Mouse (Mus musculus): ENCODE data around the gene Gm17416.

The Gm17416 gene

GRCm38 (mm10) chr2:152569038-152569437 is at the start of gene Gm17416:
TSS of gene Gm17416 (plus strand) at chr2:152569338.
- DNase-seq (ENCODE audit: low spot score), result no peak

- no peak for DNase-seq (ENCODE audit: low spot score)
These were observed 29.0 kb upstream of the Gm17416 start, which contains the start of gene Defb29 for GRCm38 (mm10) chr2:152539944-152540710. TSS of gene Defb29 (minus strand) at chr2:152540098.

GRCm38 (mm10) chr2:152541979-152542378 is 27.2 kb upstream of the Gm17416 start:
- DNase-seq (ENCODE audit: low spot score), result no peak

GRCm38 (mm10) chr2:152542897-152543296 is 26.2 kb upstream of the Gm17416 start:
- no peak for DNase-seq (ENCODE audit: low spot score)

- DNase-seq (ENCODE audit: low spot score), result no peak
These were observed 25.7 kb upstream of the Gm17416 start for GRCm38 (mm10) chr2:152543478-152543877.

GRCm38 (mm10) chr2:152544691-152545090 is 24.4 kb upstream of the Gm17416 start:
- no peak for DNase-seq (ENCODE audit: low spot score)

GRCm38 (mm10) chr2:152548124-152548523 is 21.0 kb upstream of the Gm17416 start:
- no peak for DNase-seq (ENCODE audit: low spot score)

GRCm38 (mm10) chr2:152553774-152554423 is 15.2 kb upstream of the Gm17416 start:
- no peak for DNase-seq (ENCODE audit: low spot score)

GRCm38 (mm10) chr2:152556655-152557054 is 12.5 kb upstream of the Gm17416 start:
- no peak for DNase-seq (ENCODE audit: low spot score)

GRCm38 (mm10) chr2:152569881-152570280 is 743 bp downstream of the Gm17416 start:
- DNase-seq (ENCODE audit: low spot score), result no peak

GRCm38 (mm10) chr2:152570313-152570712 is 1.2 kb downstream of the Gm17416 start:
- DNase-seq (ENCODE audit: low spot score), result no peak

- DNase-seq (ENCODE audit: low spot score), result no peak
These were observed 3.1 kb downstream of the Gm17416 start, which contains the start of gene Defb21 for GRCm38 (mm10) chr2:152572114-152572794. TSS of gene Defb21 (plus strand) at chr2:152572744.

- DNase-seq (ENCODE audit: low spot score), result no peak
These were observed 4.3 kb downstream of the Gm17416 start for GRCm38 (mm10) chr2:152573484-152573883.

GRCm38 (mm10) chr2:152580107-152580506 is 11.0 kb downstream of the Gm17416 start, which contains the start of gene Defb19:
TSS of gene Defb19 (minus strand) at chr2:152580312.
- no peak for DNase-seq (ENCODE audit: low spot score)

- no peak for DNase-seq (ENCODE audit: low spot score)
These were observed 11.5 kb downstream of the Gm17416 start for GRCm38 (mm10) chr2:152580612-152581011.

- no peak for DNase-seq (ENCODE audit: low spot score)
These were observed 17.9 kb downstream of the Gm17416 start for GRCm38 (mm10) chr2:152586926-152587560.

GRCm38 (mm10) chr2:152588450-152588849 is 19.3 kb downstream of the Gm17416 start:
- DNase-seq (ENCODE audit: low spot score), result no peak

- no peak for DNase-seq (ENCODE audit: low spot score)
These were observed 19.9 kb downstream of the Gm17416 start for GRCm38 (mm10) chr2:152589021-152589420.

- no peak for DNase-seq (ENCODE audit: low spot score)
These were observed 30.2 kb downstream of the Gm17416 start, which contains the start of gene Defb45 for GRCm38 (mm10) chr2:152599299-152599698. TSS of gene Defb45 (minus strand) at chr2:152599399.

GRCm38 (mm10) chr2:152600076-152600475 is 30.9 kb downstream of the Gm17416 start:
- DNase-seq (ENCODE audit: low spot score), result no peak

- no peak for DNase-seq (ENCODE audit: low spot score)
These were observed 32.3 kb downstream of the Gm17416 start for GRCm38 (mm10) chr2:152601275-152601960.

Measured in T-cell, adult 2 months (primary cell).